Mouse (Mus musculus) CH12.LX (cell line): ENCODE measurements around the gene Tgtp2. TPM values are rescaled to one million over a fixed set of nuclear protein-coding genes. Genes with fewer than 3 reads are reported as not detected.

Experiments used
- DNase-seq: peaks from one replicate; pipeline ENCODE4 v3.0.0-alpha.2; 2013; ENCODE audit errors: extremely low read depth
- H3K27ac ChIP-seq: 2 replicates; pipeline ENCODE4 v1.5.1; 2012; ENCODE audit warnings: low read depth, mild to moderate bottlenecking, control low read depth, moderate library complexity; ENCODE audit not compliant: insufficient read depth
- H3K27me3 ChIP-seq: replicated peaks from 2 replicates; pipeline ENCODE3; 2012; ENCODE audit warnings: inconsistent platforms
- H3K36me3 ChIP-seq, 2 experiments: replicated peaks in 1 of 2; 2 replicates each; pipeline versions ENCODE3 to v1.6.1; 2012; ENCODE audit warnings: inconsistent platforms in 1 of 2, low read length in 1 of 2, mild to moderate bottlenecking in 1 of 2, mixed read lengths in 1 of 2, moderate library complexity in 1 of 2; ENCODE audit not compliant: control insufficient read depth in 1 of 2, insufficient read depth in 1 of 2
- H3K4me1 ChIP-seq, 2 experiments: 2 replicates each; pipeline ENCODE4 v1.6.1; 2012; ENCODE audit warnings: inconsistent platforms in 1 of 2, moderate library complexity in 1 of 2; ENCODE audit not compliant: insufficient read depth in 2 of 2, control insufficient read depth in 1 of 2
- H3K4me2 ChIP-seq: 2 replicates; pipeline ENCODE4 v1.6.1; 2012; ENCODE audit warnings: low read depth, mild to moderate bottlenecking, control low read depth; ENCODE audit not compliant: poor library complexity, insufficient read depth, severe bottlenecking
- H3K4me3 ChIP-seq, 3 experiments: fragments of 150-350 bp in 1 of 3; sonication (generic) in 1 of 3; replicated peaks in 1 of 3; 2 replicates each; pipeline versions ENCODE3 to v1.5.1; 2011 to 2012; ENCODE audit warnings: low read depth in 2 of 3, low read length in 2 of 3, mild to moderate bottlenecking in 2 of 3, moderate library complexity in 2 of 3, control low read depth in 1 of 3, improper control_type of control experiment in 1 of 3, inconsistent platforms in 1 of 3, mixed read lengths in 1 of 3; ENCODE audit not compliant: poor library complexity in 1 of 3
- H3K79me2 ChIP-seq: replicated peaks from 2 replicates; pipeline ENCODE4 v1.6.1; 2012; ENCODE audit warnings: mild to moderate bottlenecking, moderate library complexity; ENCODE audit not compliant: control insufficient read depth, poor library complexity, insufficient read depth, severe bottlenecking; ENCODE audit errors: extremely low read depth
- H3K9ac ChIP-seq: 2 replicates; pipeline ENCODE4 v1.6.1; 2012; ENCODE audit warnings: low read depth, mild to moderate bottlenecking, control low read depth, moderate library complexity; ENCODE audit not compliant: insufficient read depth
- H3K9me3 ChIP-seq: replicated peaks from 2 replicates; pipeline ENCODE3; 2012; ENCODE audit warnings: low read length, inconsistent platforms, mixed read lengths
- BHLHE40 ChIP-seq: IDR thresholded peaks from 2 replicates; pipeline ENCODE4 v1.6.1; 2011; ENCODE audit warnings: mild to moderate bottlenecking, low read depth, low read length, improper control_type of control experiment
- CHD1 ChIP-seq: IDR thresholded peaks from 2 replicates; pipeline ENCODE4 v1.6.1; 2012; ENCODE audit warnings: low read depth, low read length, improper control_type of control experiment, inconsistent platforms
- CHD2 ChIP-seq: IDR thresholded peaks from 2 replicates; pipeline ENCODE4 v1.6.1; 2011; ENCODE audit warnings: low read length, improper control_type of control experiment
- CTCF ChIP-seq, 2 experiments: IDR thresholded peaks in 1 of 2; conservative IDR thresholded peaks in 1 of 2; 2 replicates each; pipeline ENCODE4 v1.5.1; 2011 to 2012; ENCODE audit warnings: low read depth in 2 of 2, low read length in 2 of 2, improper control_type of control experiment in 1 of 2, inconsistent platforms in 1 of 2, mild to moderate bottlenecking in 1 of 2, moderate library complexity in 1 of 2
- E2F4 ChIP-seq: IDR thresholded peaks from 2 replicates; pipeline ENCODE4 v1.6.1; 2011; ENCODE audit warnings: low read depth, low read length, improper control_type of control experiment; ENCODE audit not compliant: insufficient replicate concordance
- ELF1 ChIP-seq: IDR thresholded peaks from 2 replicates; pipeline ENCODE4 v1.6.1; 2014; ENCODE audit warnings: low read depth, mild to moderate bottlenecking, inconsistent platforms, low read length, improper control_type of control experiment
- EP300 ChIP-seq: IDR thresholded peaks from 2 replicates; pipeline ENCODE4 v1.6.1; 2011; ENCODE audit warnings: low read length, improper control_type of control experiment
- ETS1 ChIP-seq: conservative IDR thresholded peaks from 2 replicates; pipeline ENCODE4 v1.6.1; 2012; ENCODE audit warnings: low read depth, mild to moderate bottlenecking, inconsistent platforms, low read length, improper control_type of control experiment, moderate library complexity
- GABPA ChIP-seq: IDR thresholded peaks from 2 replicates; pipeline ENCODE4 v1.6.1; 2012; ENCODE audit warnings: low read depth, low read length, improper control_type of control experiment, inconsistent platforms; ENCODE audit not compliant: insufficient replicate concordance
- HCFC1 ChIP-seq: IDR thresholded peaks from 2 replicates; pipeline ENCODE4 v1.6.1; 2012; ENCODE audit warnings: low read depth, mild to moderate bottlenecking, inconsistent platforms, low read length, improper control_type of control experiment
- IRF4 ChIP-seq: IDR thresholded peaks from 2 replicates; pipeline ENCODE4 v1.6.1; 2014; ENCODE audit warnings: low read depth, mild to moderate bottlenecking, inconsistent platforms, low read length, improper control_type of control experiment
- JUN ChIP-seq: IDR thresholded peaks from 2 replicates; pipeline ENCODE4 v1.6.1; 2011; ENCODE audit warnings: low read depth, mild to moderate bottlenecking, low read length, improper control_type of control experiment, moderate library complexity; ENCODE audit not compliant: insufficient read depth
- JUND ChIP-seq: conservative IDR thresholded peaks from 2 replicates; pipeline ENCODE4 v1.6.1; 2011; ENCODE audit warnings: low read depth, low read length, improper control_type of control experiment
- KAT2A ChIP-seq: IDR thresholded peaks from 2 replicates; pipeline ENCODE4 v1.6.1; 2012; ENCODE audit warnings: low read length, improper control_type of control experiment, inconsistent platforms; ENCODE audit not compliant: insufficient replicate concordance
- MAFK ChIP-seq: IDR thresholded peaks from 2 replicates; pipeline ENCODE4 v1.6.1; 2011; ENCODE audit warnings: low read length, improper control_type of control experiment; ENCODE audit not compliant: insufficient replicate concordance
- MAX ChIP-seq: IDR thresholded peaks from 2 replicates; pipeline ENCODE4 v1.6.1; 2011; ENCODE audit warnings: low read length, improper control_type of control experiment
- MAZ ChIP-seq: IDR thresholded peaks from 2 replicates; pipeline ENCODE4 v1.6.1; 2012; ENCODE audit warnings: low read depth, mild to moderate bottlenecking, inconsistent platforms, low read length, improper control_type of control experiment, moderate library complexity
- MEF2A ChIP-seq: IDR thresholded peaks from 2 replicates; pipeline ENCODE4 v1.6.1; 2014; ENCODE audit warnings: low read depth, mild to moderate bottlenecking, inconsistent platforms, low read length, improper control_type of control experiment, borderline replicate concordance
- MXI1 ChIP-seq: IDR thresholded peaks from 2 replicates; pipeline ENCODE4 v1.6.1; 2011; ENCODE audit warnings: mild to moderate bottlenecking, low read depth, low read length, improper control_type of control experiment
- MYC ChIP-seq: IDR thresholded peaks from 2 replicates; pipeline ENCODE4 v1.6.1; 2011; ENCODE audit warnings: low read depth, mild to moderate bottlenecking, improper control_type of control experiment, low read length
- NELFE ChIP-seq: IDR thresholded peaks from 2 replicates; pipeline ENCODE4 v1.6.1; 2011; ENCODE audit warnings: low read depth, low read length, improper control_type of control experiment
- NRF1 ChIP-seq: IDR thresholded peaks from 2 replicates; pipeline ENCODE4 v1.6.1; 2014; ENCODE audit warnings: low read depth, mild to moderate bottlenecking, inconsistent platforms, low read length, improper control_type of control experiment, moderate library complexity
- PAX5 ChIP-seq: IDR thresholded peaks from 2 replicates; pipeline ENCODE4 v1.6.1; 2012; ENCODE audit warnings: low read length, inconsistent platforms, mixed read lengths
- POLR2A ChIP-seq: IDR thresholded peaks from 2 replicates; pipeline ENCODE4 v1.6.1; 2011; ENCODE audit warnings: low read depth, mild to moderate bottlenecking, improper control_type of control experiment, low read length
- POLR2AphosphoS2 ChIP-seq: IDR thresholded peaks from 2 replicates; pipeline ENCODE4 v1.6.1; 2011; ENCODE audit warnings: low read depth, low read length, improper control_type of control experiment
- RAD21 ChIP-seq: IDR thresholded peaks from 2 replicates; pipeline ENCODE4 v1.6.1; 2011; ENCODE audit warnings: low read depth, mild to moderate bottlenecking, low read length, improper control_type of control experiment, moderate library complexity
- RCOR1 ChIP-seq: conservative IDR thresholded peaks from 2 replicates; pipeline ENCODE4 v1.6.1; 2012; ENCODE audit warnings: low read depth, mild to moderate bottlenecking, inconsistent platforms, low read length, improper control_type of control experiment
- SIN3A ChIP-seq: IDR thresholded peaks from 2 replicates; pipeline ENCODE4 v1.6.1; 2012; ENCODE audit warnings: low read length, improper control_type of control experiment, inconsistent platforms
- SMC3 ChIP-seq: IDR thresholded peaks from 2 replicates; pipeline ENCODE4 v1.6.1; 2011; ENCODE audit warnings: low read depth, low read length, improper control_type of control experiment
- TBP ChIP-seq: conservative IDR thresholded peaks from 2 replicates; pipeline ENCODE4 v1.6.1; 2011; ENCODE audit warnings: low read depth, low read length, improper control_type of control experiment
- TCF12 ChIP-seq: IDR thresholded peaks from 2 replicates; pipeline ENCODE4 v1.6.1; 2014; ENCODE audit warnings: low read depth, mild to moderate bottlenecking, inconsistent platforms, low read length, improper control_type of control experiment
- UBTF ChIP-seq: IDR thresholded peaks from 2 replicates; pipeline ENCODE4 v1.6.1; 2012; ENCODE audit warnings: low read depth, mild to moderate bottlenecking, inconsistent platforms, low read length, improper control_type of control experiment, moderate library complexity
- USF1 ChIP-seq: IDR thresholded peaks from 2 replicates; pipeline ENCODE4 v1.6.1; 2014; ENCODE audit warnings: low read depth, mild to moderate bottlenecking, inconsistent platforms, low read length, improper control_type of control experiment
- USF2 ChIP-seq: conservative IDR thresholded peaks from 2 replicates; pipeline ENCODE4 v1.6.1; 2011; ENCODE audit warnings: low read depth, low read length, improper control_type of control experiment
- ZC3H11A ChIP-seq: IDR thresholded peaks from 2 replicates; pipeline ENCODE4 v1.6.1; 2012; ENCODE audit warnings: low read depth, mild to moderate bottlenecking, inconsistent platforms, low read length, improper control_type of control experiment
- ZKSCAN1 ChIP-seq: IDR thresholded peaks from 2 replicates; pipeline ENCODE4 v1.6.1; 2012; ENCODE audit warnings: low read depth, inconsistent platforms, low read length, improper control_type of control experiment, borderline replicate concordance
- ZMIZ1 ChIP-seq: IDR thresholded peaks from 2 replicates; pipeline ENCODE4 v1.6.1; 2012; ENCODE audit warnings: low read depth, mild to moderate bottlenecking, inconsistent platforms, low read length, improper control_type of control experiment
- ZNF384 ChIP-seq: IDR thresholded peaks from 2 replicates; pipeline ENCODE4 v1.6.1; 2012; ENCODE audit warnings: low read depth, low read length, improper control_type of control experiment, inconsistent platforms
- dilution Hi-C: fragments of 300-500 bp; cut with MboI; formaldehyde crosslinking; loops from 2 replicates; pipeline ENCODE4 v1.14.3; 2020; ENCODE audit warnings: low sequenced_read_pairs; ENCODE audit not compliant: extremely low pct_unique_long_range_greater_than_20kb, extremely low pct_ligation_motif_present
- in situ Hi-C: fragments of 300-500 bp; cut with MboI; formaldehyde crosslinking; loops from 3 replicates; pipeline ENCODE4 v1.14.3; 2019; ENCODE audit warnings: low sequenced_read_pairs, low pct_ligation_motif_present, low pct_unique_long_range_greater_than_20kb, mixed read lengths
- polyA plus RNA-seq: library from polyadenylated mRNA; unstranded; fragments of >175 nt; gene quantifications from 2 replicates; pipeline ENCODE4 v1.2.1, GENCODE M21; 2012; ENCODE audit warnings: low read depth; ENCODE audit not compliant: insufficient read length
- total RNA-seq, 2 experiments: library from RNA; depleted of rRNA; stranded (reverse); fragments of 300-350 nt in 1 of 2; fragments of >200 nt in 1 of 2; gene quantifications; 2 replicates each; pipeline ENCODE4 v1.2.3; 2012 to 2014

Tgtp2 gene
- total and polyA plus RNA-seq, 3 experiments, result 0.07 TPM; not detected in 2

GRCm38 (mm10) chr11:49108833-49109232, 44.8 kb upstream of the Tgtp2 start:
- Histone ChIP-seq H3K27ac (no peak overlapping the region), H3K9ac (no peak overlapping the region), H3K4me1 (peaks cover 4 to 16% of the 10 kb centered on the region in 2 experiments; a peak in 3 of 4 replicates), H3K36me3 (no peaks in the 10 kb centered on the region), H3K4me2 (no peak overlapping the region), H3K79me2 (no peaks in the 10 kb centered on the region), H3K27me3 (peaks cover 2% of the 10 kb centered on the region), H3K4me3 (no peak overlapping the region), H3K9me3 (no peaks in the 10 kb centered on the region)
- in situ Hi-C loops, result loop anchor here (25.0 kb wide), 1 partner anchor 153 kb away; no protein-coding TSS in a partner anchor
- dilution Hi-C loops, result no loop called here
- DNase-seq, result peak; percentile 82
- TF ChIP-seq NELFE, result peak; percentile 30; the same call in 1 of the 2 replicates
- peak; percentile 73 for TF ChIP-seq ZC3H11A
- no peak for TF ChIP-seq PAX5
- TF ChIP-seq ZNF384, result peak; percentile 95
- TF ChIP-seq KAT2A, result no peak
- TF ChIP-seq MAX, result no peak
- TF ChIP-seq HCFC1, result peak; percentile 25; the same call in 1 of the 2 replicates
- TF ChIP-seq NRF1, result no peak
- TF ChIP-seq RAD21, result peak; percentile 72
- TF ChIP-seq MYC, result no peak
- TF ChIP-seq TBP, result no peak
- TF ChIP-seq CHD1, result no peak
- TF ChIP-seq MAFK, result no peak
- TF ChIP-seq RCOR1, result no peak
- no peak for TF ChIP-seq MAZ
- peak; percentile 71 to 78 for TF ChIP-seq CTCF (conservative IDR thresholded peaks at IDR 0.05 in 1 of 2, IDR thresholded peaks at IDR 0.05 in 1 of 2; ENCODE audit: low read depth in 2 of 2, low read length in 2 of 2)
- TF ChIP-seq ETS1, result no peak
- 0 out of 2 replicates have a peak, but pooled peaks have one; percentile 6 for TF ChIP-seq IRF4
- TF ChIP-seq BHLHE40, result no peak
- 0 out of 2 replicates have a peak, but pooled peaks have one; percentile 39 for TF ChIP-seq SIN3A
- TF ChIP-seq CHD2, result no peak
- no peak for TF ChIP-seq MEF2A
- no peak for TF ChIP-seq USF2
- no peak; the same call in 1 of the 2 replicates for TF ChIP-seq ZKSCAN1
- no peak for TF ChIP-seq TCF12
- no peak for TF ChIP-seq POLR2A
- no peak for TF ChIP-seq MXI1
- TF ChIP-seq GABPA, result no peak
- TF ChIP-seq ZMIZ1, result no peak
- TF ChIP-seq SMC3, result peak; percentile 78
- no peak for TF ChIP-seq USF1
- peak; percentile 68; the same call in 1 of the 2 replicates for TF ChIP-seq UBTF
- TF ChIP-seq ELF1, result no peak
- TF ChIP-seq EP300, result no peak
- TF ChIP-seq JUND, result no peak
- no peak for TF ChIP-seq POLR2AphosphoS2
- no peak for TF ChIP-seq JUN
- TF ChIP-seq E2F4, result no peak
- TF ChIP-seq, all 38 proteins: peak for 10
